Mouse (Mus musculus) yolk sac, embryonic 10.5 days (tissue): ENCODE data around the gene Muc1.
A peak's percentile ranks its signal among the peaks of the same experiment; 100 is the strongest.

ENCODE experiments used
- DNase-seq: peaks from one replicate; pipeline ENCODE4 v3.0.0-alpha.2; 2017; ENCODE audit warnings: low spot score

The Muc1 gene

GRCm38 (mm10) chr3:89236516-89236915 lies 7.7 kb downstream of the Muc1 start:
- DNase-seq = no peak

- DNase-seq = no peak
These were observed 8.8 kb downstream of the Muc1 start for GRCm38 (mm10) chr3:89237682-89238081.

GRCm38 (mm10) chr3:89238494-89238893 lies 9.6 kb downstream of the Muc1 start:
- peak; percentile 82 for DNase-seq

- DNase-seq = peak; percentile 85
These were observed 13.6 kb downstream of the Muc1 start for GRCm38 (mm10) chr3:89242331-89242895.

GRCm38 (mm10) chr3:89243609-89244008 lies 14.8 kb downstream of the Muc1 start:
- DNase-seq = peak; percentile 76

- DNase-seq = peak; percentile 15
These were observed 15.5 kb downstream of the Muc1 start for GRCm38 (mm10) chr3:89244158-89244981.

- peak; percentile 56 for DNase-seq
These were observed 16.3 kb downstream of the Muc1 start for GRCm38 (mm10) chr3:89244982-89245687.

GRCm38 (mm10) chr3:89245688-89246171 lies 16.9 kb downstream of the Muc1 start, which contains the start of gene Krtcap2:
TSS of gene Krtcap2 (plus strand) at chr3:89245966.
- peak; percentile 55 for DNase-seq

- DNase-seq = peak; percentile 92
These were observed 17.6 kb downstream of the Muc1 start, which contains the start of gene Trim46 for GRCm38 (mm10) chr3:89246261-89247100. TSS of gene Trim46 (minus strand) at chr3:89246309.

- DNase-seq = no peak
These were observed 18.6 kb downstream of the Muc1 start for GRCm38 (mm10) chr3:89247466-89247865.

- peak; percentile 66 for DNase-seq
These were observed 21.7 kb downstream of the Muc1 start for GRCm38 (mm10) chr3:89250435-89251040.

- DNase-seq = peak; percentile 88
These were observed 22.6 kb downstream of the Muc1 start for GRCm38 (mm10) chr3:89251365-89251895.

GRCm38 (mm10) chr3:89254994-89255393 lies 26.1 kb downstream of the Muc1 start:
- no peak for DNase-seq

GRCm38 (mm10) chr3:89256177-89256576 lies 27.3 kb downstream of the Muc1 start:
- DNase-seq = no peak

GRCm38 (mm10) chr3:89259076-89259475 lies 30.2 kb downstream of the Muc1 start, which contains the start of gene Dpm3:
TSS of gene Dpm3 (plus strand) at chr3:89259358.
- DNase-seq = no peak

GRCm38 (mm10) chr3:89260211-89260610 lies 31.4 kb downstream of the Muc1 start:
- no peak for DNase-seq

GRCm38 (mm10) chr3:89262417-89262816 lies 33.6 kb downstream of the Muc1 start:
- DNase-seq = no peak

GRCm38 (mm10) chr3:89266439-89266893 lies 37.6 kb downstream of the Muc1 start:
- DNase-seq = peak; percentile 83

- no peak for DNase-seq
These were observed 40.1 kb downstream of the Muc1 start for GRCm38 (mm10) chr3:89268916-89269315.

- DNase-seq = peak; percentile 71
These were observed 41.3 kb downstream of the Muc1 start, which contains the start of gene Slc50a1 for GRCm38 (mm10) chr3:89270051-89270755. TSS of gene Slc50a1 (minus strand) at chr3:89270570.
